Mouse (Mus musculus) neutrophil, adult 5-6 weeks (primary cell): ENCODE results near the gene Tmtc2. TPM values are rescaled to one million over a fixed set of nuclear protein-coding genes. Genes with fewer than 3 reads are reported as not detected.

Experiments
- ATAC-seq: fragments of 151-379, 151-347 bp; 2 replicates; pipeline ENCODE4 v1.8.0; 2017; ENCODE audit warnings: mild to moderate bottlenecking, moderate TSS enrichment; ENCODE audit not compliant: insufficient number of reproducible peaks, poor library complexity, low FRiP score, severe bottlenecking; ENCODE audit errors: extremely low read depth
- total RNA-seq: library from RNA; stranded (forward); fragments of 200-1000 nt; gene quantifications from 2 replicates; pipeline ENCODE4 v1.2.3, GENCODE M21; 2017

The Tmtc2 gene
- total RNA-seq, 1 experiment from 2014 or later: not detected

DNA sequence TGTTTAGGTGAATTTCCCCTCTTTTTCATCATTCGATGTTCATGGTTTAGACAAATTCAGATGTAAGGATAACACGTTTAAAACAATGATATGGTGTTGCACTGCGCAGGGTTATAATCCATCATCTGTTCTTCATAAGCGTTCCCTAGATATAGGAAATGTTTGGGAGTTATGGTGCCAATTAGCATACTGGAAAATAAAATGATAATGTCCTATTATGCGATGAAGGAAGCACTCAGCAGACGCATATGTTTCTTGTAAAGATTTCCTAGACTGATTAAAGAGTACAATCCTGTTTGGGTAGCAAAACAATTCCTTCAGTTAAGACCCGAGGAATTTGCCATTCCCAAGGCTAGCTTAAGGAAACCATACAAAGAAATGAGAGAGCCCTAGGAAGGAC is 343.8 kb downstream of the Tmtc2 start:
- ATAC-seq: no peak

DNA sequence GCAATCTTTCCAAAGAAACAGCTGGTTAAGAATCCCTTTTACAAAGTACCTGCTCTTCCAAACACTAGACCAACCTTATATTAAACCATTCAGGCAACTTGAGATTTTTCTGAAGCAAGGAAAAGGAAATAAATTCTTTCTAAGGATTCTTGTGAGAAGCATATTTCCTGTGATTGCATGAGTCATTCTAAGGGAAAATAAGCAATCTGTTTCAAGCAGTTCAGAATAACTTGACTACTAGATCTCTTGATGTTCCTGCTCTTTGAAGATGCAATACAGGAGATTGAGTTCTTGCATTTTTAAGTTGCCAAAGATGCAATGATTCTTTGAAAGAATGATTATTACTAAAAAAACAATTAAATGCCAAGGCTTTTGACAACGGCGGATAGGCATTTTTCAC is 345.6 kb downstream of the Tmtc2 start:
- no peak for ATAC-seq

DNA sequence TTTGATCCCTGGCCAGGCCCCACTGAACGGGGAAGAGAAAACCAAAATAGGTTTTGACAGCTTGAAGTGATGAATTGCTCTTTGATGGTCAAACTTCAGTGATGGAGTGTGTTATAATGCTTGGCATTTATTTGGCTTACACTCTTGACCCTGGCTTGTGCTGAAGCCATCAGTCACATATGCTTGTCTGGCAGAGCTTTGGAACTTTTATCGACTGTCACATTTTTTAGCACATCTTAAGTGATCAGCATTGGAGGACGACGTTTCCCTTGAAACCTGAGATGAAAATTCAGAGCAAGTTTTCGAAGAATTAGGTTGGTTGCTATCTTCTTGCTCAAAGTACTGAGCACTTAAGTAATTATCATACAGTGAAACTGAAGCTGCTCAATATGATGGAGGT is 346.6 kb downstream of the Tmtc2 start:
- ATAC-seq: no peak

DNA sequence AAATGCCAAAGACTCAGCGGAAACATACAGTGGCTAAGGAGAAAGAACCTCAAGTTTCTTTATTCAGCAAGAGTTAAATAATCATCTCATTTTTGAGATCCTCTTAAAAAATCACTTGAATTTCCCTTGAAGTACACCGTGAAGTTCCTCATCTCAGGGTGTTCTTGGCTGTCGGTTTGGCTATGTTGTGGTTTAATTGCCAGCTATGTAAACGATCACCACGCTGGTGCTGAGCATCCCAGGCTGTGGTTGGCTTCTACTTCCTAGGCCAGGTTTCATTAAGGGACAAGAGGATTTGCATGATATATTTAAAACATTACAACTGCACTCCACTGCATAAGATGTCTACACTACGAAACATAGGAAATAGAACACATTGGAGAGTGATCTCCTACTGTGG is 348.5 kb downstream of the Tmtc2 start:
- no peak for ATAC-seq

DNA sequence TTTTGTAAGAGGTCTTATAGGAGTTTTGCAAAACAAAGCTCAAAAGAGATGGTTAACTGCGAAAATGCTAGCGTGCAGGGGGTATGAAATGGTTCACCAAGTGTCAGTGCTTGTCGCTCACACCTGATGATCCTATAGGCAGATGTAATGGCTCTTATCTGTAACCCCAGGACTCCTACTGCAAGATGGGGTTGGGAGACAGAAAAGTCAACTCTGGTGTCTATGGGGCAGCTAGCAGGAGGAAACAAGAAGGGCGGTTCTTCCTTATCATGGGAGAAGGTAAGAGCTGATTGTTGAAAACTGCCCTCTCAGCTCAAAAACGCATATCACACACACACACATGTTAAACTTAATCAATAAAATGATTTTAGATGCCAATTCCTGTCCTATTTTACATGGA is 351.3 kb downstream of the Tmtc2 start:
- no peak for ATAC-seq

DNA sequence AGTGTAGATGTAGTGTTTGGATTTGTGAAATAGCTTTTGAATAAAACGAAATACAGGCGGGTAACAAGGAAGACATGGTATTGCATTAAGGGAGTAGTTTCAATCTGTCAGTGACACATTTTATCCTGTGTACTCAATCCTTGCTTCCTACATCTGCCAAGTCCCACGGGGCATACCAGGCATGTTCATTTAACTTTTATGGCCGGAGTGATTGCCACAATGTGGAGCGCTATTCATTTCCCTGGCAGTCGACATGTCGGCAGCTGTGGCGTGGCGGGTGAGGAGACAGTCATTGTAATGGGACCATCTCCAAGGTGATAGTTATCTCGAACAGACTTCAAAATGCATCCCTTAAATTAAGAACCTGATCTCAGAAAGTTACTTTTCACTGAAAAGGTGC is 372.8 kb downstream of the Tmtc2 start:
- no peak for ATAC-seq

DNA sequence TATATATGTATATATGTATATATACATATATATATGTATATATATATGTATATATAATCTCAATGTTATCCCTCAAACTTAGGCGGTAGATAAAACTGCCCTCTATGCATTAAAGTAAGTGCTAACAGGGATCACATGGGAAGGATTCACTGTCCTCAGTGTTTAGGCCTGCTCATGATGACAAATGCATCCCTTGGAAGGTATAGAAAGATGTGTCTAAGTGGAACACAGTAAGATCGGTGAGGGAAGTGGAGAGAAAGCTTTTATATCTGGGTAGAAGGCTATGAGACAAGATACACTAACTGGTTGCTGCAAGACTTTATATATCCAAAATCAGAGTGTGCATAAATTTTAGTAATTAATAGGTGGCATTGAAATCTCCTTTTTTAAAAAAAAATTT is 373.6 kb downstream of the Tmtc2 start:
- no peak for ATAC-seq

DNA sequence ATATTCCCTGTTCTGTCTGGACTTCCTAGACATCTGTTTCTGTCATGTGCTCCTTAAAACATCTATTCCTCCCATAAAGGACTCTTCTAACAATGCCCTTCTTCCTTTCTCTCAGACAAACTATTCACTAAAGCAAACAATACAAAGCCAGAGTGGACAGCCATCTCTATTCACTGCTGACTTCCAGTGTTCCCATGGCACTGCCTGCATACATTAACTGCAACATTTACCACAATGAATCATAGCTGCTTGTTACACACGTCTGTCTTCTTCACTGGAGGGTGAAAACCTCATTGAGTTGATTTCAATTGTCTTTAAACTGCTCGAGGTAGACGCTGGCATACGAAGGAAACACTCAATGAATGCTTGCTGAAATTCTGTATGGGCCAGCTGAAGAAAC is 374.2 kb downstream of the Tmtc2 start:
- ATAC-seq: no peak

DNA sequence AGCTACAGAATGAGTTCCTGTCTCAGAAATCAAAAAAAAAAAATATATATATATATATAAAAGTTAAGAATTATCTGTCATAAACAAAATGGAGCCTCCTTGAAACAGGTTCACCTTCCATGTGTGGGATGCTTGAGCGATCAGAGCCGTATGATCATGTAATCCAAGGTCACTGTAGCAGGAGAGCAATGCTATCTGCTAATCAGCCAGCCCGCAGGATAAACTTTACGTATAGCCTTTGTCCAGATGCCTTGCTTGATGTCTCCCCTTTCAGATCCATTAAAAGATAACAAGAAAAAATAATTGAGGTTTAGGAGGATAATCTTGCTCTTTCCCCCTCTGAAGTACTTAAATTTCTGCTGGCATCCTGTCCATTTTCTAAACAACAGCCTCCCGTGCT is 374.7 kb downstream of the Tmtc2 start:
- no peak for ATAC-seq

DNA sequence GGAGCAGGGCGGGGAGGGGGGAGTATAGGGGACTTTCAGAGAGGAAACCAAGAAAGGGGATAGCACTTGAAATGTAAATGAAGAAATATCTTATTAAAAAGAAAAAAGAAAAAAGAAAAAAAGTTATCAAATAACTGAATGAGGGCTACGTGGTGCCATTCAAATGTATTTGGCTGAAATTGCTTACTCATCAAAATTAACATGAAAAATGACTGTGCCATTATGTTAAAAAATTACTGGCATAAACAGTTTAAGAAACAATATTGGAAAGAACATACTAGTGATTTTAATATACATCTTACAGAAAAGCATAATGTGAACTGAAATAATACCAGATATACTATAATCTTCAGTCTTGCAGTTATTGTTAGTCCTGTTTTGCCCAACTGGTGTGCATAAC is 378.9 kb downstream of the Tmtc2 start:
- no peak for ATAC-seq

DNA sequence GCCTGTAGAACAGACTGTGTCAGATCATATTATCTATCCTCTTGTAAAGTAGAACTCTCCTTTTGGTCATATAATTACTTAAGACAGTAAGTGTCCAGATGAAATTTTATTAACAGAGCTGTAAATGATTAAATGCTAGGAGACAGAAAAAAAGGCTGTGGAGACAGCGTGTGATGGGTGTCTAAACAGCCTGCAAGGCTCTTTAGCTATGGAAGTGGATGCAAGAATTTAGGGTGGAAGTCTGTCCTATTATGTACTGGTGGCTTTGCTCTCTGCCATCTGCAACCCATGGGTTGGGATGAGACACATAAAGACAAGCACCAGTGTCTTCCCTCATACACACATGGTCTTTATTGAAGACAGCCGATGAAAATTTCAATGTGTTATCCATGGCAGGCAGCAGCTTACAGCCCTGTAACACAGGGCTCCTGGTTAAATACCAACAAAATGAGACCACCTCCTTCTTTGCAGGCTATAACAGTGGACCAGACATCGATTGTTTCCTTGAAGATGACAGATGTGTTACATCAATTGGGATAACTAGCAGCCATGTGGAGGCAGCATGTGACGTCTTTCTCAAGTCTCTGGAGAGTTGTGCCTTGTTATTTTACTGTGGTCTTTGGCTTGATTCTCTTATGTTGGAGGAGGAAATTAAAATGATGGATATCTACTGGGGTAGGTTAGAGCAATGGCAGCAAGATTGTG is 380.3 kb downstream of the Tmtc2 start:
- ATAC-seq: no peak

DNA sequence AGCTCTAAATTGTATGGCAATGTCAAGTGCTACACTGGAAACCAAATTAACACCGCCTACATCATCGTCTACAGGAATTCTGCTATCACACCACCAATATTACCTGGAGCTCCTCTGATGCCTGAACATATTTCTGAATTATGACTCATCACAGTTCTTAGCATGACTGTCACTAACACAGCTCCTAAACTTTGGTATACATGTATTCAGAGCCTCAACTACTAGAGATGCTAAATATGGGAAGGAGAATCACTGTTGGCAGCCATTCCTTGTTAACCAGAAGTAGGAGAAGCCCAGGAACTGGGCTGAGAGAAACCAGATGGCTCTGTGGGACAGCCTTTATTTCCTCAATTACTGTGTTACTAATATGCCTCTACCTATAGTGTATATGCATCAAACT is 382.2 kb downstream of the Tmtc2 start:
- no peak for ATAC-seq

DNA sequence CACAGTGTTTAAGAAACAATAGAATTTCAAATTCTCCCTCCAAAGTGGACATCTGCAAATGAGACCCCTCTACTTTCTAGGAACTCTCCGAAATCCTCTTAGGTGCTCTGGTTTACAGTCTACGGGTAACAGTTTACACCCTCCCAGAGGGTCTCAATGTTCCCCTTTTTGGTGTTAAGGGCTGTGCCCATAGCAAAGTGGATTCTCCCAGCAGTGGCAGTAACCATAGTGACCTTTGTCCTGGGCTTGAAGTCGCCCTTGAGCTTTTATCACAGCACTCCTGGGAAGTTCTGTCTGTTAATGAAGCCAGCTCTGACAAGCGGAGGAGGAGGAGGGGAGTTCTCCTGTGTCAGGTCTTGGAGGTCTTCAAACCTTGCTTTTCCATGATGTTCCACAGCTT is 384.5 kb downstream of the Tmtc2 start:
- no peak for ATAC-seq

DNA sequence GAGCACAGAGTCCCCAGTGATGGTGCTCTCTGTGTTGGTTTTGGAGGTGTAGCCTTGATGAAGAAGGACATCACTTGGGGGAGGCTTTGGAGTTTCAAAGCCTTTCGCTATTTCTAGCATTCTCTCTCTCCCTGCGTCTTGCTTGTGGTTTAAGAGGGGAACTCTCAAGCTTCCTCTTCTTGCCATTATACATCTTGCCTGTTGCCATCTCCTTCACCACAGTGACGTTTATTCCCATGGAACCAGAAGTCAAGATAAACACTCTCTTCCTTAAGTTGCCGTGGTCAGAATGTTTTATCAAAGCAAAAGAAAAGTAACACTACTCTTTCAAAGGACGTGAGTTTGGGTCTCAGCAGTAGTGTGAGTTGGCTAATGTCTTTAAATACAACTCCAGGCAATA is 387.6 kb downstream of the Tmtc2 start:
- no peak for ATAC-seq

DNA sequence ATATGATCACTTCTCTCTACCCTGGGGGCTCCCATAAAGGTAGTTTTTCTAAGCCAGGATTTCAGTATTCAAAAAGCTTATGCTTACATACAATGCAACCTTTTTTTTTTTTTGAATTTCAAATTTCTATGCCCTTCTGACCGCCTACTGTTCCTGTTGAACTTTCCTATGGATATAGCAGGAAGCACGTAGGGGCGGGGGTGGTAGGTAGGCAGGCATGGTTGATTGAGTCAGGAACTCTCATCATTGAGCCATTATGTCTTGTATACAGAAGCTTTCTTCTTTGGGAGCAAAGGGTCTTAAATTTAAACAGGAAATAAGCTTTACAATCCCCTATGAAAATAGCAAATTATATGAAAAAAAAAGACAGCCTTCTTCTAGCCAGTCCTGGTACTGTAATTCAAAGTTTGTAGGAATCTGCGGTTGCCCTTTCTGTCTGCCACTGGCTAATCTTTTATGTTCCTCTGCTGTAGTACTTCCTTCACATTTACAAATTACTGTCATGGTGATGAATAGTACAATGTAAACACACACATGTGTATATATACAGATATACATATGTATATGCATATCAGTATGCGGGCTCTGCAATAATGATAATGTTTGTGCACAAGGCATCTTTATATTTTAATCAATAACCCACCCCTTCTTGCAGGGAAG is 405.7 kb downstream of the Tmtc2 start:
- no peak for ATAC-seq

DNA sequence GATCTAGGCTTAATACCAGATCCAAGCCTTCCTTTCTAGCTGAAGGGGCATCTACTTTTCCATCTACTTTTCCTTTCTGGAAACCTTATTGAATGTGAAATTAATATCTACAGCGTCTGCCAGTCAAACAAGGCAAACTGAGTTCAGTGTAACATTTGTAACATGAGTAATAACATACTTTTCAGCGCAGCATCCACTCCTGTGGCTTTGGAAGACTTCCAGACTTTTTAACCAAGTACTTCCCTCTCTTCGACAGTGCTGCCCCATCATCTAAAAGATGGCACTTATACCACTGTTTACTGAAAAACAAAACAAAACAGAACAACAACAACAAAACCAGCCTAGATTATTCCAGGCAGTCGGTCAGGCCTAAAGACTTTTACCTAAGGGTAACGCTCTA is 409.0 kb downstream of the Tmtc2 start:
- ATAC-seq: no peak

DNA sequence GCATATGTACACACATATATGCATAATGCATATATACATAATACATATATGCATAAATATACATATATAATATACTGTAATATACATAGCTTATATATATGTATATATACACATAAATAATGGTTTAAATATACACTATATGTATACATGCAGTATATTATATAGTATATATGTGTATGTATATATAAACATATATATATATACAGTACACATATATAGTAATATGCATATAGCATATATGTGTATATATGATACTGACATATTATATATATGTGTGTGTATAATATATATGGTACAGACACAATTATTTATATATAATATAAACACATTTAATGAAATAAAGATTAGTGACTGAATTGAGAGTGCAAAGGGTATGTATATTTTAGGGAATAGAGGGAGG is 420.5 kb downstream of the Tmtc2 start:
- no peak for ATAC-seq

DNA sequence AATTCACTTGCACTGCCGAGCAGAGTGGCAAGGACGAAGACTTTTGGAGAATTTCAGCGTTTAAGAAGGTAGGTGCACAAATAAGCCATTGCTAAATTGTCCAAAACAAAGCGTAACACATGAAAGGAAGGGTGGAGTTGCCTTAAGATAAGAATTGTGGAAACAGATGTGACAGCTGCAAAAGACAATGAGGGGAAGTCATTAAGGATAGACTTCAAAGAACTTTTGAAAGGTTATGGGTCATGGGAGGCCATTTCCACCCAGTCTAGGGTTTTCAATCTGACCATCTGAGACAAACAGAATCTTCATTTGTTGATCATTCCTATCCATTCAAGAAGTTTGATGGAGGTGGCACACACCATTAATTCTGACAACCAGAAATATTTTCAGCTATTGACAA is 429.9 kb downstream of the Tmtc2 start:
- ATAC-seq: no peak

DNA sequence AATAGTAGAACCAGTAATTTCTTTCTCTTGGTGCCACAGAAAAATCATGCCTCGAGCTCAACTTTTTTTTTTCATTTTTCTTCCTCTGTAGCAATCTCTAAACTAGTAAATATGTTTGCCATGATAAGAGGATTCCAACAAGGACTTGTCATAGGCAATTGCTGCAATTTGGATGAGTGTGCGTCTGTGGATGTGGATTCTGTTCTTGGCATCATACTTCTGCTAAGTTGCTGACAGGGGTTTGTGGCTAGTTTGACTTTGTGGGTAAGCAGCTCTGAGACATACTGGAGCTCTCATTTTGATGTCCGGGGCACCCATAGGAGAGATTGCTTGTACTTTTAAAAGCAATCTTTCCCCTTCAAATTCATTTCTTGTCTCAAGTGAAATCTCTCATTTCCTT is 432.1 kb downstream of the Tmtc2 start:
- no peak for ATAC-seq
